Mouse (Mus musculus) small intestine, adult 2 months (tissue): ENCODE results near the gene Lypla2.

ENCODE experiments used
- CTCF ChIP-seq: fragments of 200-500 bp; IDR thresholded peaks from 2 replicates; pipeline ENCODE4 v1.5.1; 2012; ENCODE audit warnings: low read depth, mild to moderate bottlenecking, control low read depth, inconsistent platforms, low read length, moderate library complexity, mixed read lengths; ENCODE audit not compliant: insufficient replicate concordance, insufficient read length; ENCODE audit errors: extremely low read depth
- POLR2A ChIP-seq: fragments of 200-500 bp; IDR thresholded peaks from 2 replicates; pipeline ENCODE4 v1.6.1; 2012; ENCODE audit warnings: low read depth, mild to moderate bottlenecking, control low read depth, inconsistent platforms, low read length, moderate library complexity

GRCm38 (mm10) chr4:135949911-135950310, 22.5 kb downstream of the Lypla2 start:
- TF ChIP-seq POLR2A = no peak
- no peak for TF ChIP-seq CTCF
